Mouse (Mus musculus) left cerebral cortex, postnatal 10 days (tissue): ENCODE measurements around the gene Mvd. TPM values are rescaled to one million over a fixed set of nuclear protein-coding genes. Genes with fewer than 3 reads are reported as not detected.

Experiments used
- DNase-seq, 2 experiments: peaks; one replicate each; pipeline ENCODE4 v3.0.0; 2021 to 2022; ENCODE audit warnings: low spot score in 2 of 2, mixed read lengths in 1 of 2; ENCODE audit errors: extremely low spot score in 1 of 2
- intact Hi-C: fragments of 180-260 bp; cut with DNase I; formaldehyde crosslinking; loops from one replicate; pipeline ENCODE4 v1.15.1; 2025
- total RNA-seq, 2 experiments: library from RNA; stranded (reverse); gene quantifications; 2 replicates each; pipeline ENCODE4 v1.2.3; 2021

Gene Mvd
- total RNA-seq, 2 experiments from 2014 or later: 44.8 to 50.1 TPM

DNA sequence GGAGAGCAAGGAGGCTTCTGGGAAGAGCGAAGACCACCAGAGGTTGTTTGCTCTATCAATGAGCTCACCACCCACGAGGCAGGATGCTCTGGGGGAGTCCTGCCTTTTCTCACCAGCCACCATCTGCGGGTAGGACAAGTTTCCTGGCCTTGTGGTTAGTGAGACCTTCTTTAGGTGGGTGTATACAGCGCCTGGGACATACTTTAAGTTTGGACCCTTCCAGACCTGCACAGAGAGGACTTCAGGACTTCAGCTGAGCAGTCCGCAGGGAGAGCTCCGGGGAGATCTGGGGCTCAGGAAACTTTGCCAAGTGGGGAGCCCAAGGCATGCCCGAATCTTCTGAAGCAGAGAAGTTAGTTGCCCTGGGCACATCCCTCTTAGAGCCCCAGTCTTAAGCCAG lies 16.8 kb upstream of the Mvd start:
- intact Hi-C loops: no loop called here
- no peak for DNase-seq

DNA sequence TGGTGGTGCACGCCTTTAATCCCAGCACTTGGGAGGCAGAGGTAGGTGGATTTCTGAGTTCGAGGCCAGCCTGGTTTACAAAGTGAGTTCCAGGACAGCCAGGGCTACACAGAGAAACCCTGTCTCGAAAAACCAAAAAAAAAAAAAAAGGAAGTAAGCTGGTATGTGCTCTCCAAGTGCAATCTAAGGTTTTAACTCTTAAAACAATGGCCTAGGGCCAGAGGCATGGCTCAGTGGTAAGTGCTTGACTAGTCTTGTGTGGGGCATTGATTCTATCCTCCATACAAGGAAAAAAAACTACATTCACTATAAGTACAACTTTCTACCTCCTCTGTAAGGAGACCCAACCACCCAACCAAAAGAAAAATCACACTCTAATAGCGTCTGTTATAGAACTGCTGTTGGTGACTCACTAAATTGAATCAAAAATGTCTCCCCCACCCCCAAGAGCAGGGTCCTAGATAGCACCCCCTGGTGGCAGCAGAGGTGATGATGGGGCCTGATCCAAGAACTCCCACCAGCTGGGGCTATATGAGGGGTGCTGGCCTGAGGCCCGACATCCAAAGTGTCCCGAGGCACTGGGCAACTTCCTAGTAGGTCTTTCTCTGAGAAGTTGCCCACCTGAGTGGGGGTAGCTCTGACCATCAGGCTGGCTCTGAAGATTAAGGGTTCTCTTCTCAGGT lies 16.1 kb upstream of the Mvd start:
- no peak for DNase-seq
- intact Hi-C loops: no loop called here

DNA sequence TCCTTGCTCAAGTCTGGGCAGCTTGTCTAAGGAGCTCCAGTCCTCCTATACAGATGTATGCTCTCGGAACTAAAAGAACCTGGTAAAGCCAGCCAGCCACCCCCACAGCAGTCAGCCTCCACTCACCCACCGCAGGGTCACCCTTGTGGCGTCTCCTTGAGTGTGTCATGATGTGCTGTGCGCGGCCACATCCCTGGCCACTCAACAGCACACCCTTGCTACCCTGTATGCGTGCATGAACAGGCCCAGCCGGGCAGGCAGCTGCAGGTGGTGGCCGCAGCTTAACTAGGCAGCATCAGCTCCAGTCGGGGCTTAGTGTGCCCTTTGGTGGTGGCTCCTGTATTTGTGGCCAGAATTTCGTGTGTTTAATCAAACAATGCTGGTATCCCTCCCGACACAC lies 13.9 kb upstream of the Mvd start:
- DNase-seq: no peak
- intact Hi-C loops: no loop called here

GRCm38 (mm10) chr8:122454409-122454808 lies 11.2 kb upstream of the Mvd start:
- no peak for DNase-seq
- intact Hi-C loops: no loop called here

- no peak for DNase-seq
- intact Hi-C loops: no loop called here
Measured at GRCm38 (mm10) chr8:122452154-122452553, 8.9 kb upstream of the Mvd start.

GRCm38 (mm10) chr8:122451161-122451703 lies 8.0 kb upstream of the Mvd start:
- intact Hi-C loops: no loop called here

GRCm38 (mm10) chr8:122445203-122445602 lies 2.0 kb upstream of the Mvd start:
- intact Hi-C loops: no loop called here
- no peak for DNase-seq

More at GRCm38 (mm10) chr8:122451161-122451703, 8.0 kb upstream of the Mvd start:
- no peak for DNase-seq

- DNase-seq: peak; percentile 84 to 90
- intact Hi-C loops: no loop called here
Measured at GRCm38 (mm10) chr8:122444058-122444748, 981 bp upstream of the Mvd start.

GRCm38 (mm10) chr8:122442781-122443180 lies 441 bp downstream of the Mvd start:
- DNase-seq: no peak
- intact Hi-C loops: no loop called here

DNA sequence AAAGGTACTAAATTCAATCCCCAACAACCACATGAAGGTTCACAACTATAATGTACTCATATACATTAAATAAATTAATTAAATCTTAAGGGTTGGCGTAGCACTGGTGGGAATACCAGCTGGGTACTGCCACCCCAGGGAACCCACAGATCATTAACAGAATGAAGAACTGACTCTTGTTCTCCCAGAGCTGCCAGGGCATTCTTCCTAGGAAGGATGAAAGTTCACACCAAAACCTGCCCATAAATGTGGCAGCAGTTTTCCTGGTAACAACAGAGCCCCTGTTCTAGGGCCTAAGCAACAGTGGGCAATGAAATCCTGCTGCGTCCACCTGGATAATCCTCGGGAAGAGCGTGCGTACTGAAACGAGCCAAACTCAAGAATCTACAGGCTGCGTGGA lies 866 bp downstream of the Mvd start:
- intact Hi-C loops: no loop called here
- DNase-seq: no peak

DNA sequence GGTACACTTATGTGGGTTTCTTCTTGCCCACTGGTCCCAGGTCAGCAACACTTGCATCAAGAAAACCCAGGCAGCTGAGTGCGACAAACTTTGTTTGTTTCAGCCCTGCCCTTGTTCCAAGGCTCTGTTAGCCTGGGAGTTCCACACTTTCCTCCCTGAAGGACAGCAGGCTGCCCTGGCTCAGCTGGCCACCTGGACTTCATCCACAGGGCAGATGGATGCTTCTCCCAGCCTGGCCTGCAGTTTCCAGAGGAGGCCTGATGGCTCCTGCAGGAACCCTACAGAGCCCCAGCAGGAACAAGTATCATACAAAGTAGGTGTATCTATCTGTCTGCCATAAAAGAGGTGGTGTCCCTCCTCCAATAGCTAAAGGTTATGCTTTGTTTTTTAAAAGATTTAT lies 1.9 kb downstream of the Mvd start:
- DNase-seq: no peak
- intact Hi-C loops: no loop called here

DNA sequence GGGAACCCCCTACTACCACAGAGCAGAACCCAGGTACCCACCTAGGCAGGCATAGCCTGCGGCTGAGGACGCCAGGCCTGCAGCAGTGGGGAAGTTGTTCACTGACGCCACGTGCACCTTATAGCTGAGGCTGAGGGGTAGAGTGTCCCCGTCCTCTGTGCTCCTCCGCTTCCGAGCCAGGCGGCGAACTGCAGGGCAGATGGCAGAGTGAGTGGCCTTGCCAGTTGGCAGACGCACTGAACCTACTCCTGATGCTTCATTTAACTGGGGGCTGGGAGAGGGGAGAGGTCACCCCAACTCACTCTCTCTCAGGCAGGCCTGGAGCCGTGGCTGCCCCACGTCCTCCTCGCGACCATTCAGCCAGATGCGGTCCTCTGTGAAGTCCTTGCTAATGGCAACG lies 3.9 kb downstream of the Mvd start:
- no peak for DNase-seq
- intact Hi-C loops: no loop called here

DNA sequence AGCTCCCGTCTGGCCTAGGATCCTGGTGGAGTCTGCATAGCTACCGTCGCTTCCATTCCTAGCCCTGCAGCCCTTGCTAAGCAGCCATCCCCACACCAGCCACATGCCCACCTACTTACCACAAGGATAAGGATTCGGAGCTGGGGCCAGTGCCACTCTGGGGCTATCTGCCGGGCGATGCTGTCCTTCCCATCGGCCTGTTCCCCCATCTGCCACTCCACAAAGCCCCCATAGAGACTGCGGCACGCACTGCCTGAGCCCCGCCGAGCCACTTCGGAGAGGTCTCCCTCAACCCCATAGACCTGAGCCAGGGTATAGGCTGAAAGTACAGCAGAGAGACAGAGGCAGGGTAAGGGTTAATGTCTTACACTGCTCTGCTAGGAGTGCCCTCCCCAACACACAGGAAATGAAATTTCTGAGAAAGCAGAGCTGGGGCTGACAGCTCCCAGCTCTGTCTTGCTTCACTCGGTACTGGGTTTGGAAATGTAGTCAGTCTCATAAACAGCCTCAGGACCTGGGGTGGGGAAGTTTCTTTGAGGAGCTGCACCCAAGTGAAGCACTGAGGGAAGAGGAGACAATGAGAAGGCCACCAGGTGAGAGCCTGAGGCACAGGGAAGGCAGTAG lies 5.4 kb downstream of the Mvd start:
- no peak for DNase-seq
- intact Hi-C loops: no loop called here

GRCm38 (mm10) chr8:122436586-122437125 lies 6.6 kb downstream of the Mvd start:
- DNase-seq: no peak
- intact Hi-C loops: no loop called here

DNA sequence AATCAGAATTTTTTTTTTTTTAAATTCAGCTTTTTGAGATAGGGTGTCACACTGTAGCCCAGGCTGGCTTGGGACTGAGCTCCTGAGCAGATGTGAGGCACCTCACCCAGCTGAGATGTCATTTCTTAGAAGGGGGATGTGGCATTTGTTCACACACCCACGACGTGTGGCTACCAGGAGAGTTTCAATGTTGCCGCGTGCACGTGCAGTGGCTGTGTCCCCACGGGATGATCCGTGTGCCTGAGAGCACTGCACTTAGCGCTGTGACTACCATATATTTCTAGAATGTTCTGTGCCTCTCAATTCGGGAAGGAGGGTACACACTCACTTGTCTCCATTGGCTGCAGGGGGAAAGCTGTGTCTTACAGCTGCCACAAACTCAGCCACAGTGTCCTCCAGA lies 7.1 kb downstream of the Mvd start:
- DNase-seq: no peak
- intact Hi-C loops: no loop called here

- no peak for DNase-seq
- intact Hi-C loops: no loop called here
Measured at GRCm38 (mm10) chr8:122435375-122435774, 7.8 kb downstream of the Mvd start.

- intact Hi-C loops: no loop called here
Measured at GRCm38 (mm10) chr8:122433269-122433905, 9.8 kb downstream of the Mvd start.

GRCm38 (mm10) chr8:122432443-122433268 lies 10.6 kb downstream of the Mvd start, which contains the start of gene Cyba:
Cyba (minus strand) TSS chr8:122432930.
- intact Hi-C loops: no loop called here
- peak in 1 of 2 experiments; percentile 84 for DNase-seq

More at GRCm38 (mm10) chr8:122433269-122433905, 9.8 kb downstream of the Mvd start:
- DNase-seq: no peak
